Mouse (Mus musculus): ENCODE results near the gene Fat3.

Gene Fat3

DNA sequence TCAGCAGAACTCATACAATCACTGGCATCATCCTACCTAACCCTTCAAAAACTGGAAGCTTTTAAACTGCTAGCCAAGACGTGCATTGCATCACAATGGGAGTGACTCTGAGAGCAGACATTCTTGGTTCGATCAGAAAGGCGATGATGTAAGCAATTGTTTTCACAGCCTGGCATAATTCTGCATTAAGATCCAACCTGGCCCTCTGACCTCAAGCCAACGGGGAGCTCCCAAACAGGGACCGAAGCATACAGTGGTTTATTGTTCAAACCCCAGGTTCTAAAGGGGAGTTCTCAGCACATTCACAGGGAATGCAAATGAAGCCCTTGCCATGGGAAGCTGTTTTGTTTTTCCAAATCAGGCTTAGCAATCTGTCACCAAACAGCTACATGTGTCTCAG is 63.3 kb downstream of the Fat3 start:
- DNase-seq (ENCODE audit: low read depth, low spot score) = no peak

GRCm38 (mm10) chr9:16428589-16428988 is 72.5 kb downstream of the Fat3 start:
- DNase-seq (ENCODE audit: low read depth, low spot score) = no peak

DNA sequence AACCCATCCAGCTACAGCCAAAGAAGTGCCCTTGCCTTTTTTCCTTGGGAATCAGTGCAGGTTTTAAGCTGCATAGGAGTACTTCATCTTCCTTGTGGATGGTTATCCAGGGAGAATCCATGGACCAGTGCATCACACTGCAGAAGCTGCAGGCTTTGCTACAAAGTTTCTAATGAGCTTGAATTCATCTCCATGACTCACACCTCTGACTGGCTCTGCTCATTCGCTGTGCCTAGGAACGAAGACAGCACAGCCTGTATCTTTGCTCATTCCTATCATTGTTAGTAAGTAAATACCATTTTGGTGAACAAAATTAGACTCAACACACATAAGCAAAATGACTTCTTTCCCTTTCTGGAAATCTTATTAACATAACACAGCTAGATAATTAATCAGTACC is 78.4 kb downstream of the Fat3 start:
- no peak for DNase-seq (ENCODE audit: low read depth, low spot score)

DNA sequence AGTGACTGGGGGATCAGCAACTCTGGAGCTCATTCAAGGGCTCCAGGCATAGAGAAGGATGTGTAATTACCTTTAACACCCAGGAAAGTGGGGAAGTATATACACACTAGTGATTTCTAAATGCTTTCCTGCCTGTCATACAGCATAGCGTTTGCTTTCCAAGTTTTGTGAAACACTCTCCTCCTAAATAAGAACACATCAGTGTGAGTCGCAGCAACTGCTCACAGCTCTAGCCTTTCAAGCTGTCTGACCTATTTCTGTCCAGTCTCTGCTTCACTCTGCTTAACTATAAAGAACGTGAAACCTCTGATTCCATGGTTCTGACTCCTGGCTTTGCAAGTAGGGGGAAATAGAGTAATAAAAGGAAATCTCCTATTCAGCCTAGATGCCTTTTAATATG is 98.3 kb downstream of the Fat3 start:
- no peak for DNase-seq (ENCODE audit: low read depth, low spot score)

- DNase-seq (ENCODE audit: low read depth, low spot score) = no peak
These were observed 102.1 kb downstream of the Fat3 start for GRCm38 (mm10) chr9:16398734-16399686.

DNA sequence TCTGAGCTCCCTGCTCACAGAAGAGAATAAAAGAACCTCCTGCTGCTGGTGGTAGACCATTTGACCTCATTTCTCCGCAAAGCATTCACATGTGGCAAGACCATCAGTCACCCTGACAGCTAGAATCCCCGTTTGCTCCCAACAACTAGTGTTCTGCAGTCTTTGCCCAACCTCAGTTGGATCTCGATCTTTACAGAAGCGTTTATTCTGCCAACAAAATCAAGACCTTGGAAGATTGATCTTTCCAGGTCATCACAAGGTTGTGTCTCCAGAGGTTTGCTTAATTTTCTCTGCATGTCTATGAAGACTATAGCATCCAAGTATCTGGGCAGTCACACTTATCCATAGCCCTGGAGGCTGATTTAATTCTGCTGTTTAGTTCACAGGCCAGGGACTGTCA is 111.9 kb downstream of the Fat3 start:
- DNase-seq (ENCODE audit: low read depth, low spot score) = no peak

DNA sequence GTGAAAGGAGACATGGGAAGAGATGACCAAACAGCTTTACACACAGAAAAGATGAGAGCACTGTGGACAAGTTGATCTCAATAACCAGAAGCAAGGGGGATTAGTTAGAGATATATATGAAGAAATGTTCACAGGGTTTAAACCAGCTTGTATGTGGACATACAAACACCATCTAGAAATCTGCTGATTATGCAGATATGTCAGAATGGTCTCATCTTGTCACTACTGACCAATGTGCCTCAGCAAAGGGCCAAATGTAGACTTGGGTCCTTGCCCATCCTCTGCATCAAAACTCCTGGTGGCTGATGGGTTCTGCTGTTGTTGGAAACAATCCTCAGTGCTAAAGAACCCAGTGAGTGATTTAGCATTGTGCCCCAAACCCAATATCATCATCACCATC is 113.6 kb downstream of the Fat3 start:
- no peak for DNase-seq (ENCODE audit: low read depth, low spot score)

DNA sequence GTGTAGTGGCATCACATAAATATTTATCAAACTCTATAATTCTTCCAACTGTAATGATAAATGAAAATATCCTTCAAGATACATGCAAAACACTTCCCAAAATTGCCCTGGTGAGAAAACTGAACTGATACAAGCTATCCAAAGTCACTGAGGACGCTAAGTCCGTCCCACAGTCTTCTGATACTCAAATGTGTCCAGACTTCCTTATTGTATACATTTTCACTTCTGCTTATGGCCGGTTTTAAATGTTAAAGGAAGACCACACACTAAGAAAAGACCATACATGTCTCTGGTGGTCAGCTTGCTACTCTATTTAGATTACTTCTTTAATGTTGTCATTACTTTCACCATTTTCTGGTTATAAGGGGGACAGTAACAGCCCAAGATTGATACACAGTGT is 137.4 kb downstream of the Fat3 start:
- DNase-seq (ENCODE audit: low read depth, low spot score) = peak; percentile 37

GRCm38 (mm10) chr9:16361811-16362210 is 139.3 kb downstream of the Fat3 start:
- no peak for DNase-seq (ENCODE audit: low read depth, low spot score)

GRCm38 (mm10) chr9:16356636-16357035 is 144.4 kb downstream of the Fat3 start:
- no peak for DNase-seq (ENCODE audit: low read depth, low spot score)

DNA sequence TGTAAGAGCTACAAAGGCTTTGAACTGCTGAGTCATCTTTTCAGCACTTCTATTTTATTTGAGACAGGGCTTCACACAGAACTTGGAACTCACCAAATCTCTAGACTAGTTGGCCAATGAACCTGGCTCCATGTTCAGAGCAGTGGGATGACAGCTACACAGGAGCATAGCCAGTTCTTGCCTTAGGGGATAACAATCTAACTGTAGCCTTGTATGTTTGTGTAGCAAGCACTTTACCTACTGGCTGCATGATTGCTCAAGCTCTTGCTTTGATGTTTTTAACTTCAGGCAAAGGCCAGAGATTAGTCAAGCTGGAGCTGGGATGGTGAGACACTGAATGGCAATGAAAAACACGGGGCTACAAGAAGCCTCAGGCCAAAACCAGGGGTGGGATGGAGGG is 146.2 kb downstream of the Fat3 start:
- no peak for DNase-seq (ENCODE audit: low read depth, low spot score)

GRCm38 (mm10) chr9:16353049-16353724 is 147.9 kb downstream of the Fat3 start:
- DNase-seq (ENCODE audit: low read depth, low spot score) = no peak

DNA sequence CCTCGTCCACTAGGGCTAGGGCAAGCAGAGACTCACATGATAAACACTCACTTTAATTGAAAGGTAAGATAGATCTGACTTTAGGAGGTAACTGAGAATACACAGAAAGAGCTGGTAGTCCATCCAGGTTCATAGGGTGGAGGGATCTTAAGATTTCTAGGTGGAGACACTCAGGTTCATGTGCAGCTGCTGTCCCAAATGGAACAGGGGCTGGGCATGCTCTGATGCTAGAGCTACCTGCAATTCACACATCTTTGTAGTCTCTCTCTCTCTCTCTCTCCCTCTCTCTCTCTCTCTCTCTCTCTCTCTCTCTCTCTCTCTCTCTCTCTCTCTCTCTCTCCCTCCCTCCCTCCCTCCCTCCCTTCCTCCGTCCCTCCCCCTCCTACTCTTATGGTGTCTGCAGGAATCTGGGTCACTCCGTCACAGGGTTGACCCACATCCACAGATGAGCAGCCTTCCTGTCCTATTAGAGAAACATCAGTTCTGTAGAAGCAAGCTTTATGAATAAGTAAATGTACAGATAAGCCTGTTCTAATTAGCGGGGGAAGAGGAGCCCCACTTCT is 148.5 kb downstream of the Fat3 start:
- DNase-seq (ENCODE audit: low read depth, low spot score) = no peak

DNA sequence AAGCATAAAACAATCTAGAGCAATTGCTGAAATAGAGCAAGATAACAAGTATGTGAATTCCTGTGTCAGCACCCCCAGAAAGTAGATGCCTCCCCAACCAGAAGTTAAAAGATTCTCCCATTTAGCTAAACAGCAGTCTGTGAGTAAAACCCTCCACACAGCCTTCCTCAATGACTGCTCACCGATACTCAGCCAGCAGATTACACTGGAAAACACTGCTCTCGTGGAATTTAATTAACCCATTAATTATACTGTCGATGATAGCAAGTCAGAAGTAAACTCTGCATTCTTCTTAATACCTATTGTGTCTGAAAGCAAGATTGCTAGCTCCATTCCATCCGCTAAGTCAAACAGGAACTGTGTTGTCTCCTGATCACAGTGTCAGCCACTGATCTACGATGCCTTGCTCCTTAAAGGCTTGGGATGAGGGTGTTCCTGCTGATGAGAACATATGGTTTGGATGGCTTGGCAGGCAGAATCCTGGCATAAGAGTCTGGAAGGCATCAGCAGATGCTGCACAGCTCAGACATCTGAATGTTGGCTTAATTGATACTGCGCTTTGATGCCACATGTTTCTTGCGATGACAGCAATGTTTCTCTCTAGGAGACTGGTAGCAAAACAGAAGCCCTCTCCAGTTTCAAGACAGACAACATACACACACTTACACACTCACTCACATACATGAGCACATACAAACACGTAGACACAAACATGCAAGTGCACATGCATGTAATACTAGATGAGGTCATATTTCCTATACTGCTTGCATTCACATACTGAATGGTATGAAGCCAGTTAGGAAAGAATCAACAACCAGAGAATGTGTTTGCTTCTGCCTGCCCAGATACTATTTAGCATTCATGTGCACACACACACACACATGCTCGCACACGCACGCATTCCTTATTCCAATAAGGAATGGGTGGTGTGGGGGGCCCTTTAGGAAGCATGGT is 155.9 kb downstream of the Fat3 start:
- no peak for DNase-seq (ENCODE audit: low read depth, low spot score)

GRCm38 (mm10) chr9:16343191-16343590 is 157.9 kb downstream of the Fat3 start:
- DNase-seq (ENCODE audit: low read depth, low spot score) = no peak

DNA sequence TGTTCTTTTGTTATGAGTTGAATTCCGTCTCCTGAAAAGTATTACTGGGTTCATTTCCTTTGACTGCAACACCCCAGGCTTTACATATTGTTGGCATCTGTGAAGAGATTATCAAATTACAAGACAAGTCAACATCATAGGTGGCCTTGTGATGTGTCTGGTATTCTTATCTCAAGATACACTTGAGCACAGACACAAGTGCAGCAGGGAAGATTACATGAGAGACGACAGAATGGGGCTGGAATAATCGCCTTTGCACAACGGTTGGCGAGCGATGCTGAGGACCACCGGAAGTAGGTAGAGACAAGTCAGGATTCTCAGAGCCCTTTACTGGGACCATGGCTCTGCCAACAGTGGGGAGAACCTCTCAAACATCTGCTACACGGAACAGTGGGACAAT is 158.5 kb downstream of the Fat3 start:
- no peak for DNase-seq (ENCODE audit: low read depth, low spot score)

GRCm38 (mm10) chr9:16330290-16330984 is 170.6 kb downstream of the Fat3 start:
- no peak for DNase-seq (ENCODE audit: low read depth, low spot score)

DNA sequence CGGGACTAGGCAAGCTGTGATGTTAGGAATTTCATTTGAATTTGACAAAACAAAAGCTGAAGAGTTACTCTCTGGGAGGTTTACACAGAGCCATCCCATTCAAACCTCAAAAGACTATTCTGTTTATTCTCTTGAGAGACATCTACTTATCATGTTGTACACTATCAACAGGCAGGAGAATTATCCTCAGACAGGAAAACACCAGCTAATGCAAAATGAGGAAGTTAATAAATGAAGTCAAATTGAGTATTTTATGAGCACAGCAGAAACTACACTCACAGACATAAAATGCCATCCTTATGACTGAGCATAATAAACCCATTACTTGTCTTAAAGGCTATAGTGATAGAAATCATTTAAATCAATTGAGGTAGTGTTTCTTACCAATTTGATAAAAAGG is 182.1 kb downstream of the Fat3 start:
- DNase-seq (ENCODE audit: low read depth, low spot score) = peak; percentile 41

DNA sequence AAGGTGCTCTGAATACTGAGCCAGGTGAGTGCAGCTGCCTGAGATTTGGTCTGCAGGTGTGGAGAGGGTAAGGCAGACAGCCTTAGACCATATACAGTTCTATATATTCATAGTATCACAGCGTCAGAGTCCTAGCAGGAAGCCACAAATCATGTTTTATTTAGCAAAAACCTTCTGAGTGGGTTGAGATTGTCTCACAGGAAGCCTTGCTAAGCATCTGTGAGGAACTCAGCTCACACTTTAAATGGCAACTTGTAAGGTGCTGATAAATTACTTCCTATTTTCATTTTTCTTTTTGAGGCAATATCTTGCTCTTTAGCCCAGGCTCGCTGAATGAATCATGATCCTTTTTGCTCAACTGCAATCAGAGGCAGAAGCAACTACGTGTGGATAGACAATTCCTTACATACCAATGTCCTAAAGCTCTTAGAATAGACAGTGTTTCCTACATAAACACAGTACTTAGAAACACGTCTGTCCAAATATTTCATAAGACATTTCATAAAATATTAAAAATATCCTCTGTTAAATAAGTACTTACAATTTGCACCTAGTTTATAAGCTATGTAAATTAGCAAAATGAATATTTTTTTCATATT is 188.4 kb downstream of the Fat3 start:
- DNase-seq (ENCODE audit: low read depth, low spot score) = peak; percentile 83
